Mouse (Mus musculus): ENCODE results near the gene Ccser2. TPM values are rescaled to one million over a fixed set of nuclear protein-coding genes. Genes with fewer than 3 reads are reported as not detected.

The Ccser2 gene
- polyA plus RNA-seq, 1 experiment from 2014 or later = 25.5 TPM

DNA sequence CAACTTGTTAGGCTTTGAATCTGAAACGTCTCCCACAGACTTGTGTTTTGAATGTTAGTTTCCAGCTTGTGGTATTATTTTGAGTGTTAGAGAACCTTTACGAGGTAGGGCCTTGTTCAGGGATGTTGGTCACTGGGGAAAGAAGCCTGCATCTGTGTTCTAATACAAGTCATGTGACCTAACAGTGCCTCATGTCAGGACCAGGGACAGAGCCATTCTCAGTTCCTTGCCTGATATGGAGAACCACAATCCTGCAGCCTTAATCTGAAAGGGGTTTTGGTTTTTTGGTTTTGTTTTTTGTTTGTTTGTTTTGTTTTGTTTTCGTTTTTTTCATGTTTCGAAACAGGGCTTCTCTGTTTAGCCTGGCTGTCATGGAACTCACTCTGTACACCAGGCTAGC lies 115.6 kb downstream of the Ccser2 start:
- H3K4me3 ChIP-seq = no peak overlapping the region
- H3K9me3 ChIP-seq (replicated peaks) = no peaks in the 10 kb centered on the region
- no peak overlapping the region for H3K27ac ChIP-seq
- H3K27me3 ChIP-seq (ENCODE audit: low read depth, poor library complexity, severe bottlenecking) = no peaks in the 10 kb centered on the region
- WGBS = 79% methylated on average over 4 of the region's 4 CpGs
- no peaks in the 10 kb centered on the region for H3K36me3 ChIP-seq
- no peaks in the 10 kb centered on the region for H3K4me1 ChIP-seq
- DNase-seq (ENCODE audit: low spot score) = no peak

DNA sequence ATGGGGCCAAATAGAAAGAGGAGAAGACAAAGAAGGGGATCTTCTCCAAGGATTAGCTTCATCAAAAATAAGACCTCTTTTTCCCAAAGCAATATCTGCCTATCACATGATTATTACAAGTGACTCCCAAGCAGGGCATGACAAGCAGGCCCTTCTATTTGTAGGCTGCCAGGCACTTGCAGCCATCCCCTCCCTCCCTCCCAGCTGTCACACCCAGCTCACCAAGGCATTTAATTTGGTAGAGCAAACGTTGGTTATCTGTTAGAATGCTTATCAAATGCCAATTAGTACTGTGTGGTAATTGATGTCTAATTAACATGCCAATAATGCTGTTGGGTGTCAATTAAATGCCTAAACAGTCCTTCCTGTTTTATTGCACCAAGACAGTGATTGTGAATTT lies 119.7 kb downstream of the Ccser2 start:
- Histone ChIP-seq H3K4me1 (no peaks in the 10 kb centered on the region), H3K27me3 (ENCODE audit: low read depth, poor library complexity, severe bottlenecking) (no peaks in the 10 kb centered on the region)
- WGBS = 6% methylated on average over 1 of the region's 1 CpGs

More for the DNA sequence above, 119.7 kb downstream of the Ccser2 start:
- Histone ChIP-seq H3K27ac (no peak overlapping the region), H3K36me3 (no peaks in the 10 kb centered on the region), H3K9me3 (replicated peaks) (no peaks in the 10 kb centered on the region), H3K4me3 (no peak overlapping the region)
- DNase-seq (ENCODE audit: low spot score) = no peak

Other genes starting within 250 kb of the Ccser2 start
- not detected in 2 replicates for gene Rgr, start 80.2 kb upstream of the Ccser2 start, polyA plus RNA-seq (2016; fragmentation: Nextera tagmentation; extraction: Ambion mirVana)
- not detected in 2 replicates for gene Lrit1, start 86.1 kb upstream of the Ccser2 start, polyA plus RNA-seq (2016; fragmentation: Nextera tagmentation; extraction: Ambion mirVana)
- not detected in 2 replicates for gene Lrit2, start 99.2 kb upstream of the Ccser2 start, polyA plus RNA-seq (2016; fragmentation: Nextera tagmentation; extraction: Ambion mirVana)
- gene Cdhr1, start 129.6 kb upstream of the Ccser2 start, polyA plus RNA-seq (2016; fragmentation: Nextera tagmentation; extraction: Ambion mirVana) = 0.04 and 0.09 TPM in 2 replicates
- gene 2610528A11Rik, start 145.2 kb upstream of the Ccser2 start, polyA plus RNA-seq (2016; fragmentation: Nextera tagmentation; extraction: Ambion mirVana) = 2.7 and 3.5 TPM in 2 replicates
- 182 TPM in 2 replicates for gene Ghitm, start 166.5 kb upstream of the Ccser2 start, polyA plus RNA-seq (2016; fragmentation: Nextera tagmentation; extraction: Ambion mirVana)

Data from limb, embryonic 10.5 days (tissue).